Mouse (Mus musculus) neutrophil, adult 5-6 weeks (primary cell): ENCODE results near the gene Arhgef25. TPM values are rescaled to one million over a fixed set of nuclear protein-coding genes. Genes with fewer than 3 reads are reported as not detected.
"Not testable (repeated sequence)": the region's sequence is repeated elsewhere in the genome, so short reads cannot be mapped to it uniquely, and the experiment has no call there.

Experiments used
- ATAC-seq: fragments of 151-379, 151-347 bp; 2 replicates; pipeline ENCODE4 v1.8.0; 2017; ENCODE audit warnings: mild to moderate bottlenecking, moderate TSS enrichment; ENCODE audit not compliant: insufficient number of reproducible peaks, poor library complexity, low FRiP score, severe bottlenecking; ENCODE audit errors: extremely low read depth
- total RNA-seq: library from RNA; stranded (forward); fragments of 200-1000 nt; gene quantifications from 2 replicates; pipeline ENCODE4 v1.2.3, GENCODE M21; 2017

The Arhgef25 gene
- total RNA-seq, 1 experiment from 2014 or later = not detected

DNA sequence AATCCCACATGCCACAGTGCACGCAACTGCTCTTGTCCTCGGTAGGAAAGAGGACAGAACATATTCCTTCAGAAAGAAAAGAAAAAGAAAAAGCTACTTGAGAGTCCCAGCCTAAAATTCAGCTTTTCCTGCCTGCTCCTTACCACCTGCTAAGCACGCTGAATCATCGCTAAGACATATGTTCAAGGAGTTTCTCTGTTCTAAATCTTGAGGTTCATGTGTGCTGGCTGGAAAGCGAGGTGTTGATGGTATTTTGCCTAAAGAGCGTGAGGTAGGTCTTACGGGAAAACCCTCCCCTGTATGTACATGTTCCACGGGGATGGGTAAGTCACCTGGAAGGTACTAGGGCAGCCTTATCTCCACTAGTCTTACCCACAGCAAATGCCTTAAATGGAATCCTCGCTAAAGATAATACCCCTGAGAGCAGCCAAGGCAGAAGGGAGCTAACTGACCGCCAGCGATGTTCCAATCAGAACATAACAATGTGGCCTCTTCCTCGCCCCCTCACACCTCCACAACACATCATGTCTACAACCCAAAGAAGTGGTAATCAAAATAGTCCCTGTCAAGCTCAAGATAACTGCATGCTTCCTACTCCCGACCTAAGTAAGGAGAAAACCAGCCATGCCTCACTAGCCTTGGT, 20.2 kb upstream of the Arhgef25 start:
- ATAC-seq = no peak

DNA sequence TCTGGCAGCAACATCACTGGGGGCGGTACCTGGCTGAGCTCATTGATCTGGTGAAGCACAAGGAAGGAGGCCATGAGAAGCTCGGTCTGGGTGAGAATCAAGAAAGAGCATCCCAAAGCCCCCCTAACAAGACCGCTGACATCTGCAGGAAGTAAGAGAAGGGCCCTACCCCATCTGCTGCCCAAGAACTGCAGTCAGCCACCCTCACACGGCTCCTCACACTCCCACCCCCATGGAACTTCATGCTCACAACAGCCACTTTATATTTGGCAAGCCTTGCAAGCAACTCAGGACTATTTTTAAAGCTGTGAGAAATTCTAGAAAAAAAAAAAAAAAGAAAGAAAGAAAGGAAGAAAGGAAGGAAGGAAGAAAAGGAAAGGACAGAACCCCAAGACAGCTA, 19.0 kb upstream of the Arhgef25 start:
- ATAC-seq = no peak

DNA sequence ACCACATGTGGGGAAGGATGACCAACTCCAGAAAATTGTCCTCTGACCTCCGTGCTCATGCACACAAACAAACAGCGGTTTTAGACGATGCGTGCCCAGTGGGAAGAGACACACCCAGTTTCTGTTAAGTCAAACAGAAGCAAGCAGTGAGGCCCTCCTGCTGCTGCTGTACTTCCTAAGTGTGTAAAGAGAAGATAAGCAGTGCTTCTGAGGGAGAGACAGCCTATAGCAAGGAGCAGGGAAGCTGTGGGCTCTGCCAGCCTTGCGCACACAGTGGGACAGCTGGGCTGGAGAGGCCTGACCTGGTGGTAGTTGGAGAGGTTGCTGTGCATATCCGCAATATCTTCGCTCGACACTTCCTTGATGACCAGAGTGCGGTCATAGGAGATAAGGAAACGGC, 15.5 kb upstream of the Arhgef25 start:
- ATAC-seq = no peak

DNA sequence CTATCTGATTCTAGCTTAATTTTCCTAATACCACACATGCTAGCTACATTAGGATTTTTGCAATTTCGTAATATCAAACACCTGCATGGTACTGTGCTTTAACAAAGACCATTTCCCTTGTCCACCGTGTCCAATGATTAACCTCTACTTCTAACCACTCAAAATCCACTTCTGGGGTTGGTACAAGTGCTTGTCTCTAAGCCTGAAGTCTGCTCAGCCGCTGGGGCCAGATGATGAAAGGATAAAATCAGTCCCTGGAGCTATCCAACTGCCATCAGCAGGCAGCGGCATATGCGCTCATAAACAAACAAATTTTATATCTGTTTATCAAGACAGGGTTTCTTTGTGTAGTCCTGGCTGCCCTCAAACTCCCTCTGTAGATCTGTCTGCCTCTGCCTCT, 14.7 kb upstream of the Arhgef25 start:
- ATAC-seq = no peak

DNA sequence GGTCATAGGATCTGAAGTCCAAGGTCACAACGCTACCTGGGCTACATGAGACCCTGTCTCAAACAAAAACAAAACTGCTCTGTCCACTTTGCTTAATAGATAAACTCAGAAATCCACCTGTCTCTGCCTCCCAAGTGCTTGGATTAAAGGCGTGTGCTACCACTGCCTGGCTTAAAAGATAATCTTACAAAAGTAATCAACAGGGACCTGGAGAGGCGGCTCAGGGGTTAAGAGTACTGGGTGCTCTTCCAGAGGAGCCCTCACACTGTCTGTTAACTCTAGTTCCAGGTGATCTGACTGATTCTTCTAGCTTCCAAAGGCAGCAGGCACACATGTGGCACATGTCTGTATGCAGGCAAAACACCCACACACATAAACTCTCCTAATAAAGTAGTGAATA, 13.2 kb upstream of the Arhgef25 start:
- no peak for ATAC-seq

DNA sequence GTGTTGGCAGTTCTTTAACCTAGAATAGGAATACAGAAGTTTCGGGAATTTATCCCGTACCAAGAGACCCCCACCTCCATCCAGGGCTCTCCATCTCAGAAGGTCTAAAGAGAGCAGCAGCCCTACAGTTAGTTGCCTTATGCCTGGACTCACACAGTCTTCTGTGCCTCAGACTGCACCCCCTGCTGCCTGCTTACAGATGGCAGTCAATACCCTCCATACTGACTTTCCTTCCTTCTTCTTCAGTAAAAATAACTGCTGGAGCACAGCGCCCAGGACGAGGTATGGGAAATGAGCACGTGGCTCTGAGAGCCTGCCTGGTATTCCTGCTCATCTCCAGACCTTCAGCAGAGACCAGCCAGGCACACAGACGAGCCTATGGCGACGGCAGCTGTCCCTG, 10.4 kb upstream of the Arhgef25 start:
- no peak for ATAC-seq

- no peak for ATAC-seq
These were observed 9.6 kb upstream of the Arhgef25 start for GRCm38 (mm10) chr10:127199474-127199873.

GRCm38 (mm10) chr10:127199068-127199467, 9.2 kb upstream of the Arhgef25 start:
- no peak for ATAC-seq

- ATAC-seq = no peak
These were observed 8.6 kb upstream of the Arhgef25 start for GRCm38 (mm10) chr10:127198492-127198891.

DNA sequence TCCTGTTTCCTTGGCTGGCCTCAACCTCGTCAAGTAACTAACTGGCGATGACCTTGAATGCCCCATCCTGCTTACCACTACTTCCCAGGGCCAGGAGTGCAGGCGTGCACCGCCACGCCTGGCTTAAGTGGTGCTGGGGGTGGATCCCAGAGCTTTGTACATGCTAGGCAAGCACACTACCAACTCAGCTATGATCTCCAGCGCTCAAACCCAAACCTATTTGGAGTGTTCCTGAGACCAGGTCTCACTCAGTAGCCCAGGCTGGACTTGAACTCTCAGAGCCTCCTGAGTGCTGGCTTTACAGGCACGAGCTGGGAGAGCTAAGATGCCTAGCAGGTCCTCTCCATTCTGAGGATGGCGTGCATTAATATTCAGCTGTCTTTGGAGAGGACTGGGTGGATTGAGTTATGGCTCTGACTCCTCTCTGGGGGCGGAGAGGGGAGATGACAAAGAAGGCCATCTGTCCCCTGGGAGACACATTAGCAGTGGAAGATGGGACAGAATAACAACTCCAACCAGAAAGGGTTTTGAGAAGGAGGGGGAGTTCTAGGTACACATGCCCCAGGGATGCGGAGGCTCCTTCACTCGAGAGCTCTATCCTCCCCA, 7.7 kb upstream of the Arhgef25 start:
- ATAC-seq = no peak

DNA sequence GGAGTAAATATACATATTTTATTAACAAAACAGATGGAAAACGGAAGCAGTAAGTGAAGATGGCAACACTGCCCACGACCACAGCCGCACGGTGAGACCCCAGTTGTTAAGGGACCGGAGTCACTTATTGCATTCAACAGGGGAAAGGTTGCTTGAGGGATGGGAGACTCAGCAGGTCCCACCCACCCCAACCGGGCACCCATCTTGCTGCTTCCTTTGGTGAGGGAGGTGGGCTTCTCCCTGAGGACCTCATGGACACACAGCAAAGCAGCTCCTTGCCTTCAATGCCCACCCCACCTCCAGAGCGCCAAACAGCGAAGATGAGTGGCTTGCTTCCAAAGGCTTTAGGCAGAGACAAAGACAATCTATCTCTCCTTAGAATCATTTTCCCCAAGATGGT, 7.2 kb upstream of the Arhgef25 start:
- no peak for ATAC-seq

DNA sequence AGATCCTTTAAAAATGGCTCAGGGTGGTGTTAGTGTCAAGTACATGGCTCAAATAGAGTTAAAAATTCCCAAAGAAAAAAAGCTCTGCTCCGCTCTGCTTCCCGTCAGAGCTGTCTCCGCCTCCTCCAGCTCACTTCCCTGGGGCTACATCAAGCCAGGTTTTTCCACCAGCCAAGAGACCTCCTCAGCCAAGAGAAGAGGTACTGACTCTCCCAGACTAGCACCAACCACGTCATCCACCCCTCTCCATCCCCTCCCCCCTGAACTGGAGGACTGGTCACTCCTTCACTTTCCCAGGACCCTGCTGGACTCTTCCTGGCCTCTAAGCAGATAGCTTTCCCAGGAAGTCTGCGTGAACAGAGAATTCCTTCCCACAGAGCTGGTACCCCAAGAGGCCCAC, 6.5 kb upstream of the Arhgef25 start:
- no peak for ATAC-seq

DNA sequence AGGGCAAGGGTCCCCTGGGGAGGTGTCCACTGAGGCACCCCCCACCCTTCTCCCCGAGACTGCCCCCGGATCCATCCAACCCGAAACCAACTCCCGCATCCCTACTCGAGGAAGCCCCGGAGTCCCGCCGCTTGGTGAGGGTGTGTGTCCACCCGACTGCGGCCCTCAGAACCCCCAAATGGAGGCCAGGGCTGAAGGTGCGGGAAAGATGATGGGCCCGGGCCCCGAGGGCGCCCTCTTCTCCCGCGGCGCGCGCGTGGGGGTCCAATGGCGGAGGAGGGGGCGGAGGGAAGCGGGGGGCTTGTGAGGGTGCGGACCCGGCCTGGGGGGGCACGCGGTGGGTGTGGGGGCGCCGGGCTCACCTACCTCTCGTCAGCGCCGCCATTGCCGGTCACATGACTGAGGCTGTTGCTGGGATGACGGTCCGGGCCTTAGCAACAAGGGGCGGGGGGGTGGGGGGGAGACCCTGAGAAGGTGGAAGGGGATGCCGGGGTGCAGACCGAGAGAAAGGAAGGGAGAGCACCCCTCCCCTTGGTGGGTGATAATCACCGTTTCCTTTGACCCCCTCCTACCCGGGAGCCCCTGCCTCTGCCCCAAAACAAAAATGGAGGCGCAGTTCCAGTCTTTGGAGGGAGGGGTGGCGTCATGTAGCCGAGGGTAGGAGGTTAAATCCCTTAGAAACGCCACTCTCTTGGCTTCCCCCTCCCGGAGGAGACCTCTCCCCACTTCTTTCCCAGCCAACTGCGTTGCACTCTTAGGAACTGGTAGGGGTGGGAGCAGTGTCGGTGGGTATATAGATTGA, 5.6 kb upstream of the Arhgef25 start, which contains the start of gene Dtx3:
Dtx3 (minus strand) TSS at position 401 of the 802 bp plus-strand sequence.
- ATAC-seq = no peak

DNA sequence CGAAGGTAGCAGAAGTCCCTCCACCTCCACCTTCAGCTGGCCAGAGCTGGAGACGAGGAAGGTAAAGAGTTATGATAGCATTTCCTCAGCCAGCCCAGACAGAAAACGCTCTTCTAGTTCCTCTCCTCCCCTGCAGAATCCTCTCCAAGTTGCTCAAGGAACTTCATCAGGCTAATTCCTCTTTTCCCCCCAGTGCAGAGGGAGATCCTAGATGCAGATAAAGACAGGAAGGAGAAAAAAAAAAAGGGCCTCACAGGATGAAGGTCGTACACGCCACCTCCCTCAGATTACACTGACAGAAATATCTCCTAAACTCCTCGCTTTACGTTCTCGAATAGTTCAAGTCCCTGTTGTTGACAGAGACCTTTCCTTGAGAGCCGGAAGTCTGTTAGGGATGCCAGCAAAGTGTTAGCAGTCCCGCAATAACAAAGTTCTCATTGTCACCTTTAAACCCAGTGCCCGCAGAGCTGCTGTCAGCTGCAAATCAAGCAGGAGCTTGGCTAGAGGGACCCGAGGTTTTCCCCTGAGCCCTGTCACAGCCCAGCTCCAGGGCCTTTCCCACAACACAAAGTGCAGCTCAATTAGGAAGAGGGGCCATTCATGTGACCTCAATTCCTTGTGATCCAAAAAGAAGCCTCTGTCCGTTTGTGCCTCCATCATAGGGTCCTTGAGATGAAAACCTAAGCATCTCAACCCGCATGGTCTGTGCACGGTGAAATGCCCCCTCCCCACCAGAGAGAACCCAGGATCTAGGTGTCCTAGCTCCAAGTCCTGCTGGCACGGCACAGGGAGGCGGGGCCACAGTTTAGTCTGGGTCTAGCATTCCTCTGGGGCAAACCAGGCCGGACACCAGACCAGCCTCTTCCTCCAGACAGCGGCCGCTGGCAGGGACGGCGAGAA, 4.8 kb upstream of the Arhgef25 start:
- ATAC-seq = peak; percentile 10; the same call in 1 of the 2 replicates

GRCm38 (mm10) chr10:127193011-127193410, 3.1 kb upstream of the Arhgef25 start:
- ATAC-seq = no peak

DNA sequence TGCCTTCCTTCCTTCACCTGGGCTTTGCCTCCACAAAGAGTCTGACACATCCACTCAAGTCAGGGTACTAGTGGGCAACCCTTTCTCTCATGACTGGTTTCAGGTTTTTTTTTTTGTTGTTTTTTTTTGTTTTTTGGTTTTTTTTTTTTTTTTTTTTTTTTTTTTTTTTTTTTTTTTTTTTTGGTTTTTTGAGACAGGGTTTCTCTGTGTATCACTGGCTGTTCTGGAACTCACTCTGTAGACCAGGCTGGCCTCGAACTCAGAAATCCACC, 2.1 kb upstream of the Arhgef25 start:
- not testable (repeated sequence) for ATAC-seq

DNA sequence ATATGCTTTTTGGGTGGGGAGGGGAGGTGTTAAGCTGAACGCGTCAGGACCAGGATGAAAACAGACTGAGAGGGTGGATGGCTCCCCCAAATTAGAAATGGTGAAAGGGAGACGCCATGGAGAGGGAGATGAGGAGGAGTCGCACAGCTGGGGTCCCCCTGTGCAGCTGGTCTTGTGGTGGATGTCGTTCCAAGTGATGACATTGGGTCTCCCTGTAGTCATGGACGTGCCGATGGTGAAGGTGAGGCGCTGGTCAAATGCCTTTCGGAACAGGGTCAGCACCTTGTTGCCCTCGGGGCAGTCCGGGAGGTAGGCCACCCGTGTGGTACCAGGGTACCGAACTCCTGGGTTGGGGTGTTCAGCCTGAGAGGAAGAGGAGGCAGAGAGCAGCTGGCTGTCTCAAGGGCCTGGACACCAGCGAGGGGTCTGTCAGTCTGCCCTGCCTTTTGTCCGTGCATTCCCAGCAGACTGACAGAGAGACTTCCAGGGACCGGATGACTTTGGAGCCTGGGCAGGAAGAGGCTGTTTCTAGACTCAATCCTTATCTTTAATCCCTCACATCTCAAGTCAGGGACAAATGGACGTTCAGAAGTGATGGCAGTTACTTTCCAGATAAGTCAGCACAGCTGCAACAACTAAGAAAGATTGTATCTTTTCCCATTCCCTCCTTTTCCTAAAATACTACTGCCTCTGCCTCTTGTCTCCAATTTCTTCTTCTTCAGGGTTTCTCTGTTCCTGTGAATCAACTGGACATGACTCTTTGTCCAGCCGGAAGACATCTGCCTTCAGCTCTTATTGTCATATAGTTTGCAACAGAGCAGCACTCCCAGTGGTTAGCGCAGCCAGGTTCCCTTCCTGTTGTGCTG, 1.5 kb upstream of the Arhgef25 start:
- no peak for ATAC-seq

- ATAC-seq = no peak
These were observed 711 bp upstream of the Arhgef25 start for GRCm38 (mm10) chr10:127190398-127191190.
